Mouse (Mus musculus): ENCODE measurements around the gene 4930474N05Rik.

GRCm38 (mm10) chr14:36145261-36145660 lies 50.5 kb downstream of the 4930474N05Rik start:
- TF ChIP-seq POLR2A (IDR thresholded peaks at IDR 0.05; ENCODE audit: low read depth, low read length): no peak
- no peak for TF ChIP-seq CTCF (conservative IDR thresholded peaks at IDR 0.05; ENCODE audit: insufficient read depth, insufficient read length, low read depth, low read length)

Data from kidney, adult 2 months (tissue).